Mouse (Mus musculus) spleen, adult 10 weeks (tissue): ENCODE data around the gene Esr1. TPM values are rescaled to one million over a fixed set of nuclear protein-coding genes. Genes with fewer than 3 reads are reported as not detected.

Experiments
- polyA plus RNA-seq: library from polyadenylated mRNA; stranded (reverse); fragments of 350-450 nt; fragmentation: Illumina TruSeq; extraction: RNeasy Lipid Tissue Mini Kit (QIAGEN cat#74804); gene quantifications from one replicate; pipeline ENCODE4 v1.2.3, GENCODE M21; 2015; ENCODE audit warnings: low replicate concordance; ENCODE audit not compliant: insufficient read depth

Gene Esr1
- 2.7 TPM for polyA plus RNA-seq

GRCm38 (mm10) chr10:4611386-4612155 lies at the start of gene Esr1:
TSS of gene Esr1 (plus strand) at chr10:4611593.

Other genes starting within 250 kb of the Esr1 start
- 15.7 TPM for gene Zbtb2, start 223.5 kb upstream of the Esr1 start, polyA plus RNA-seq
- 114 TPM for gene Rmnd1, start 179.2 kb upstream of the Esr1 start, polyA plus RNA-seq
- 37.4 TPM for gene Armt1, start 179.1 kb upstream of the Esr1 start, polyA plus RNA-seq
- 0.07 TPM for gene Ccdc170, start 129.1 kb upstream of the Esr1 start, polyA plus RNA-seq